Mouse (Mus musculus): ENCODE data around the gene Iqch.

Iqch gene

GRCm38 (mm10) chr9:63602043-63602939 lies at the start of gene Iqch, which contains the start of gene Aagab:
Gene Iqch (minus strand): TSS chr9:63602493.
Gene Aagab (plus strand): TSS chr9:63602660.
- DNase-seq (ENCODE audit: low spot score in 2 of 2): peak; percentile 92 to 97

GRCm38 (mm10) chr9:63651594-63651993 lies 49.3 kb upstream of the Iqch start:
- DNase-seq (ENCODE audit: low spot score in 2 of 2): no peak

GRCm38 (mm10) chr9:63650905-63651304 lies 48.6 kb upstream of the Iqch start:
- no peak for DNase-seq (ENCODE audit: low spot score in 2 of 2)

GRCm38 (mm10) chr9:63649841-63650545 lies 47.7 kb upstream of the Iqch start:
- no peak for DNase-seq (ENCODE audit: low spot score in 2 of 2)

- DNase-seq (ENCODE audit: low spot score in 2 of 2): no peak
These were observed 46.2 kb upstream of the Iqch start for GRCm38 (mm10) chr9:63648520-63648918.

GRCm38 (mm10) chr9:63647581-63648519 lies 45.6 kb upstream of the Iqch start:
- DNase-seq (ENCODE audit: low spot score in 2 of 2): no peak

GRCm38 (mm10) chr9:63645084-63645483 lies 42.8 kb upstream of the Iqch start:
- DNase-seq (ENCODE audit: low spot score in 2 of 2): no peak

- DNase-seq (ENCODE audit: low spot score in 2 of 2): no peak
These were observed 41.7 kb upstream of the Iqch start for GRCm38 (mm10) chr9:63644011-63644410.

- DNase-seq (ENCODE audit: low spot score in 2 of 2): peak in 1 of 2 experiments; percentile 59
These were observed 39.8 kb upstream of the Iqch start for GRCm38 (mm10) chr9:63641983-63642646.

- DNase-seq (ENCODE audit: low spot score in 2 of 2): no peak
These were observed 33.8 kb upstream of the Iqch start for GRCm38 (mm10) chr9:63636113-63636512.

GRCm38 (mm10) chr9:63633334-63633733 lies 31.0 kb upstream of the Iqch start:
- DNase-seq (ENCODE audit: low spot score in 2 of 2): no peak

GRCm38 (mm10) chr9:63632924-63633323 lies 30.6 kb upstream of the Iqch start:
- peak; percentile 61 to 80 for DNase-seq (ENCODE audit: low spot score in 2 of 2)

- no peak for DNase-seq (ENCODE audit: low spot score in 2 of 2)
These were observed 29.8 kb upstream of the Iqch start for GRCm38 (mm10) chr9:63632045-63632444.

- no peak for DNase-seq (ENCODE audit: low spot score in 2 of 2)
These were observed 22.9 kb upstream of the Iqch start for GRCm38 (mm10) chr9:63625090-63625756.

GRCm38 (mm10) chr9:63623895-63624569 lies 21.7 kb upstream of the Iqch start:
- no peak for DNase-seq (ENCODE audit: low spot score in 2 of 2)

GRCm38 (mm10) chr9:63617967-63618366 lies 15.7 kb upstream of the Iqch start:
- no peak for DNase-seq (ENCODE audit: low spot score in 2 of 2)

GRCm38 (mm10) chr9:63614018-63614985 lies 12.0 kb upstream of the Iqch start:
- no peak for DNase-seq (ENCODE audit: low spot score in 2 of 2)

- DNase-seq (ENCODE audit: low spot score in 2 of 2): no peak
These were observed 11.3 kb upstream of the Iqch start for GRCm38 (mm10) chr9:63613569-63613968.
